7 mouse cellular contexts compared by ENCODE assay signal in genomic region chr6:113419199-113419587, GRCm38 (mm10). TPM values are rescaled to one million over a fixed set of nuclear protein-coding genes. Genes with fewer than 3 reads are reported as not detected.
DNase-seq lines count a peak whose midpoint lies in the region; ATAC-seq and TF ChIP-seq lines count a peak whose summit lies in the region.

Gene Rpusd3 (minus strand): TSS chr6:113419340.

- 0% methylated on average over 25 of the region's 25 CpGs for WGBS in intestine, postnatal 0 days
- under 1% methylated on average over 25 of the region's 25 CpGs for whole genome bisulfite sequencing in midbrain, embryonic 12.5 days
- WGBS in small intestine, adult 2 months, result under 1% methylated on average over 25 of the region's 25 CpGs

- peak within 1 kb of the TSS; percentile 63 for H3K4me3 ChIP-seq in intestine, postnatal 0 days (ENCODE audit: low read depth, low read length)
- H3K4me3 ChIP-seq in midbrain, embryonic 12.5 days, result peak within 1 kb of the TSS; percentile 60
- H3K4me3 ChIP-seq in small intestine, adult 2 months (ENCODE audit: low read depth, low read length), result peak within 1 kb of the TSS; percentile 78

- peak within 1 kb of the TSS; percentile 67 for H3K9ac ChIP-seq in intestine, postnatal 0 days (ENCODE audit: low read depth, low read length)
- peak within 1 kb of the TSS; percentile 73 for H3K9ac ChIP-seq in midbrain, embryonic 12.5 days (replicated peaks)

- peak; percentile 95 for DNase-seq in adrenal gland, adult 8-10 months
- DNase-seq in embryo, embryonic 9.5 days (ENCODE audit: extremely low spot score), result peak; percentile 95
- no peak for DNase-seq in gonadal fat pad, adult 2 months (ENCODE audit: low read depth)
- peak; percentile 99 for DNase-seq in left cerebral cortex, postnatal 4 days

- 0 out of 2 replicates have a peak, but pooled peaks have one; percentile 1 for TF ChIP-seq CTCF in intestine, postnatal 0 days (IDR thresholded peaks at IDR 0.05; ENCODE audit: low read depth)
- no peak for TF ChIP-seq CTCF in small intestine, adult 2 months (IDR thresholded peaks at IDR 0.05; ENCODE audit: extremely low read depth, insufficient read length, insufficient replicate concordance, low read depth, low read length)

- no peaks in the 10 kb centered on the region for H3K27me3 ChIP-seq in intestine, postnatal 0 days (replicated peaks; ENCODE audit: control insufficient read depth, insufficient read depth, low read length)
- no peaks in the 10 kb centered on the region for H3K27me3 ChIP-seq in midbrain, embryonic 12.5 days
- H3K27me3 ChIP-seq in small intestine, adult 2 months (ENCODE audit: control insufficient read depth, insufficient read depth, low read length), result no peaks in the 10 kb centered on the region

- no peaks in the 10 kb centered on the region for H3K9me3 ChIP-seq in intestine, postnatal 0 days (ENCODE audit: control insufficient read depth)
- H3K9me3 ChIP-seq in midbrain, embryonic 12.5 days, result no peaks in the 10 kb centered on the region

- peak; percentile 88 for ATAC-seq in intestine, postnatal 0 days
- peak; percentile 98 for ATAC-seq in midbrain, embryonic 12.5 days (ENCODE audit: low FRiP score, low read depth)

- intact Hi-C loops in left cerebral cortex, postnatal 4 days (cut with DNase I), result no loop called here

- peak within 1 kb of the TSS; percentile 50; the same call in 1 of the 2 replicates for H3K27ac ChIP-seq in intestine, postnatal 0 days (ENCODE audit: low read depth, low read length)
- peak within 1 kb of the TSS; percentile 22; the same call in 1 of the 2 replicates for H3K27ac ChIP-seq in midbrain, embryonic 12.5 days (replicated peaks)
- peak within 1 kb of the TSS; percentile 32 for H3K27ac ChIP-seq in small intestine, adult 2 months (ENCODE audit: insufficient read depth, low read depth, low read length)

- 0 out of 2 replicates have a peak, but pooled peaks cover 3% of the 10 kb centered on the region for H3K4me1 ChIP-seq in intestine, postnatal 0 days (replicated peaks; ENCODE audit: control insufficient read depth, insufficient read depth, low read length)
- peaks cover 18% of the 10 kb centered on the region for H3K4me1 ChIP-seq in midbrain, embryonic 12.5 days
- H3K4me1 ChIP-seq in small intestine, adult 2 months (ENCODE audit: control insufficient read depth, insufficient read depth, insufficient read length, low read length), result peaks cover 8% of the 10 kb centered on the region

- peak; percentile 51; the same call in 1 of the 2 replicates for TF ChIP-seq POLR2A in small intestine, adult 2 months (IDR thresholded peaks at IDR 0.05; ENCODE audit: low read depth, low read length)

- H3K4me2 ChIP-seq in intestine, postnatal 0 days (replicated peaks; ENCODE audit: low read depth), result peak within 1 kb of the TSS; percentile 89
- H3K4me2 ChIP-seq in midbrain, embryonic 12.5 days (replicated peaks), result peak within 1 kb of the TSS; percentile 88

- H3K36me3 ChIP-seq in intestine, postnatal 0 days (ENCODE audit: control insufficient read depth, insufficient read depth), result peaks cover 11% of the 10 kb centered on the region; the same call in 1 of the 2 replicates
- peaks cover 25% of the 10 kb centered on the region for H3K36me3 ChIP-seq in midbrain, embryonic 12.5 days
- H3K36me3 ChIP-seq in small intestine, adult 2 months (ENCODE audit: control insufficient read depth, insufficient read depth, low read length), result peaks cover 4% of the 10 kb centered on the region; the same call in 1 of the 2 replicates

RNA-seq across cellular contexts. Expression of gene Rpusd3, which starts in this region (rescaled TPM):
- total RNA-seq in adrenal gland, adult 8-10 months (2022), result 10 to 100 TPM in 3 of 4 experiments, 1 to 10 TPM in 1; 7.6 to 13.8 (median 11.6) TPM
- 81.4 and 99.3 TPM in 2 replicates for polyA plus RNA-seq in gonadal fat pad, adult 2 months (2012; rRNA removed)
- polyA plus RNA-seq in intestine, postnatal 0 days (2015; fragmentation: Nextera tagmentation; extraction: Ambion mirVana), result 21.5 and 23.9 TPM in 2 replicates
- total RNA-seq in left cerebral cortex, postnatal 4 days (2021), result 10 to 100 TPM; 14.4 to 15.2 TPM
- 24.3 and 26.7 TPM in 2 replicates for polyA plus RNA-seq in midbrain, embryonic 12.5 days (2016; fragmentation: Nextera tagmentation; extraction: Ambion mirVana)
- polyA plus RNA-seq in small intestine, adult 2 months (2012; rRNA removed), result 25.8 and 71.6 TPM in 2 replicates
